Mouse (Mus musculus) liver, postnatal 0 days (tissue): ENCODE measurements around the gene Akap2.
A peak's percentile ranks its signal among the peaks of the same experiment; 100 is the strongest.

Source experiments
- CTCF ChIP-seq: sonication (generic); IDR thresholded peaks from 2 replicates; pipeline ENCODE4 v1.5.1; 2016; ENCODE audit warnings: antibody characterized with exemption, low read depth
- EP300 ChIP-seq: IDR thresholded peaks from 2 replicates; pipeline ENCODE4 v1.6.1; 2016; ENCODE audit warnings: antibody characterized with exemption, low read depth, mild to moderate bottlenecking

DNA sequence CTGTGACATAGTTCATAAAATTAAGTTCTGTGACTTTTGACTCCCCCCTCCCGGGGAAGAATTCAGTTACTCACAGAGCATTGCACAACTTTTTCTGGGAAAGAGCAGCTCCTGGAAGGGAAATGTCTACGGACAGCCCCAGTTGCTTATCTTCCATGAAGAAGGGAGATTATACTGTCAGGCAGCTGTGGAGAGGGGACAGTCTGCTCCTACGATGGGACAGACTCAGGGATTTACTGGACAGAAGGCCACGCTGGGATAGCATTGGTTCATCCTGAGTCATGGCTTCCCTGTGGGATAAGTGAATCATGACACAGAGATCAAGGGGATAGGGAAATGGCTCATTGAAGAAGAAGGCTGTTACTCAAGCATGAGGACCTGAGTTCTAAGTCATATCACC, 121.9 kb downstream of the Akap2 start:
- no peak for TF ChIP-seq CTCF
- peak; percentile 81 for TF ChIP-seq EP300
